Mouse (Mus musculus) layer of hippocampus, adult 18-20 months (tissue): Measurements from ENCODE around the gene Glp1r. TPM values are rescaled to one million over a fixed set of nuclear protein-coding genes. Genes with fewer than 3 reads are reported as not detected.

Source experiments
- microRNA-seq, 2 experiments: library from miRNA; unstranded; fragments of <30 nt; microRNA quantifications; one replicate each; pipeline ENCODE4 v1.2.0; 2021
- total RNA-seq, 2 experiments: library from RNA; stranded (reverse); gene quantifications; 2 replicates each; pipeline ENCODE4 v1.2.3; 2021

Glp1r gene
- total RNA-seq, 2 experiments from 2014 or later: 2.3 to 3.1 TPM

Small RNA genes within 50 kb of the gene (microRNA-seq; reads per million reads assigned to microRNA genes)
- 0 reads per million in 2 experiments for gene Gm24026

Other genes with a start within 250 kb of the Glp1r start
- under 1 TPM; 0.50 to 0.74 TPM for gene Umodl1, start 52.8 kb downstream of the Glp1r start, total RNA-seq
- 10 to 100 TPM; 84.0 to 84.6 TPM for gene Abcg1, start 155.9 kb downstream of the Glp1r start, total RNA-seq
- gene Tff3, start 227.8 kb downstream of the Glp1r start, total RNA-seq: not detected
- not detected for gene Tff2, start 242.5 kb downstream of the Glp1r start, total RNA-seq